Mouse (Mus musculus): ENCODE results near the gene Slc38a6.

DNA sequence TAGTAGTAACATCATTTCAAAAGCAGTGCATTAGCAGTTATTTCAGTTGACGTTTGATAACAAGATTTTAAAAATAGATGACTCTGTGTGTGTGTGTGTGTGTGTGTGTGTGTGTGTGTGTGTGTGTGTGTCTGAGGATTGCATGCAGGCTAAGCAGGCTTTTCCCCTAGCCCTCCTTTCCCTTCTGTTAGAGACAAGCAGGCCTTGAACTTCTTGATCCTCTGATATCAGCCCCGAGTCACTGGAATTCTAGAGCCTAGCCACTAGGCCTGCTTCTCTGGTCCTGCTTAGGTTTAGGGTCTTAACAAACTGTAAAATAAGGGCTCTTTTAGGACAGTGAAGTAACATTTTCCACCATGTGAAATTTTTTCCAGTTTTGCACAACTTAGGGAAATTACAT, 38.6 kb downstream of the Slc38a6 start:
- TF ChIP-seq CTCF (IDR thresholded peaks at IDR 0.05; ENCODE audit: low read depth) (no peak), EP300 (IDR thresholded peaks at IDR 0.05; ENCODE audit: low read depth) (no peak)

All from heart, postnatal 0 days (tissue).